Mouse (Mus musculus) cerebellum, adult 8-10 months (tissue): ENCODE data around the gene Gm7137.
"Not testable (repeated sequence)": the region's sequence is repeated elsewhere in the genome, so short reads cannot be mapped to it uniquely, and the experiment has no call there.

ENCODE experiments used
- DNase-seq: peaks from one replicate; pipeline ENCODE4 v3.0.0; 2022

The Gm7137 gene

GRCm38 (mm10) chr10:77787876-77788275 is at the start of gene Gm7137:
Gene Gm7137, minus strand, starts transcription at chr10:77788200.
- DNase-seq: not testable (repeated sequence)

GRCm38 (mm10) chr10:77835647-77836046 is 47.6 kb upstream of the Gm7137 start, which contains the start of gene Krtap10-10:
Gene Krtap10-10, plus strand, starts transcription at chr10:77835947.
- DNase-seq: no peak

- DNase-seq: no peak
Measured at GRCm38 (mm10) chr10:77826951-77827350, 39.0 kb upstream of the Gm7137 start, which contains the start of gene Krtap10-4. Gene Krtap10-4, minus strand, starts transcription at chr10:77827095.

- no peak for DNase-seq
Measured at GRCm38 (mm10) chr10:77819203-77819602, 31.2 kb upstream of the Gm7137 start.

- DNase-seq: no peak
Measured at GRCm38 (mm10) chr10:77818523-77818922, 30.5 kb upstream of the Gm7137 start.

- no peak for DNase-seq
Measured at GRCm38 (mm10) chr10:77815514-77815913, 27.5 kb upstream of the Gm7137 start.

GRCm38 (mm10) chr10:77814382-77814781 is 26.4 kb upstream of the Gm7137 start, which contains the start of gene Gm2696:
Gene Gm2696, plus strand, starts transcription at chr10:77814682.
- DNase-seq: no peak

- DNase-seq: no peak
Measured at GRCm38 (mm10) chr10:77811743-77812142, 23.7 kb upstream of the Gm7137 start, which contains the start of gene Gm9507. Gene Gm9507, minus strand, starts transcription at chr10:77811843.

GRCm38 (mm10) chr10:77804095-77804494 is 16.1 kb upstream of the Gm7137 start:
- DNase-seq: no peak

GRCm38 (mm10) chr10:77798921-77799508 is 11.0 kb upstream of the Gm7137 start, which contains the start of gene Gm19668:
Gene Gm19668, minus strand, starts transcription at chr10:77799133.
- DNase-seq: no peak

GRCm38 (mm10) chr10:77798164-77798920 is 10.3 kb upstream of the Gm7137 start:
- DNase-seq: not testable (repeated sequence)

- no peak for DNase-seq
Measured at GRCm38 (mm10) chr10:77797677-77798076, 9.7 kb upstream of the Gm7137 start.

GRCm38 (mm10) chr10:77794976-77795375 is 7.0 kb upstream of the Gm7137 start, which contains the start of gene Gm9639:
Gene Gm9639, minus strand, starts transcription at chr10:77795076.
- DNase-seq: no peak

- DNase-seq: no peak
Measured at GRCm38 (mm10) chr10:77788621-77789020, 621 bp upstream of the Gm7137 start.

- not testable (repeated sequence) for DNase-seq
Measured at GRCm38 (mm10) chr10:77783396-77783795, 4.6 kb downstream of the Gm7137 start.

- DNase-seq: not testable (repeated sequence)
Measured at GRCm38 (mm10) chr10:77782442-77782841, 5.6 kb downstream of the Gm7137 start, which contains the start of gene Gm3250. Gene Gm3250, minus strand, starts transcription at chr10:77782542.

GRCm38 (mm10) chr10:77776844-77777243 is 11.2 kb downstream of the Gm7137 start, which contains the start of gene Gm7138:
Gene Gm7138, minus strand, starts transcription at chr10:77776944.
- not testable (repeated sequence) for DNase-seq

- not testable (repeated sequence) for DNase-seq
Measured at GRCm38 (mm10) chr10:77772142-77772541, 15.9 kb downstream of the Gm7137 start.

GRCm38 (mm10) chr10:77771225-77771624 is 16.8 kb downstream of the Gm7137 start, which contains the start of gene Gm3238:
Gene Gm3238, minus strand, starts transcription at chr10:77771325.
- DNase-seq: not testable (repeated sequence)

GRCm38 (mm10) chr10:77769727-77770126 is 18.3 kb downstream of the Gm7137 start:
- no peak for DNase-seq

- not testable (repeated sequence) for DNase-seq
Measured at GRCm38 (mm10) chr10:77759582-77759981, 28.4 kb downstream of the Gm7137 start, which contains the start of gene Gm3233. Gene Gm3233, minus strand, starts transcription at chr10:77759682.

GRCm38 (mm10) chr10:77753448-77753847 is 34.6 kb downstream of the Gm7137 start:
- no peak for DNase-seq

- not testable (repeated sequence) for DNase-seq
Measured at GRCm38 (mm10) chr10:77752312-77752711, 35.7 kb downstream of the Gm7137 start.
